Mouse (Mus musculus) adrenal gland, postnatal 36 days (tissue): Measurements from ENCODE around the gene Cilp2. TPM values are rescaled to one million over a fixed set of nuclear protein-coding genes. Genes with fewer than 3 reads are reported as not detected.

Experiments
- DNase-seq, 2 experiments: peaks; one replicate each; pipeline ENCODE4 v3.0.0; 2021; ENCODE audit warnings: mixed read lengths in 1 of 2
- total RNA-seq, 2 experiments: library from RNA; stranded (reverse); gene quantifications; 2 replicates each; pipeline ENCODE4 v1.2.3; 2021

The Cilp2 gene
- total RNA-seq, 2 experiments from 2014 or later = 0.10 TPM; not detected in 1

DNA sequence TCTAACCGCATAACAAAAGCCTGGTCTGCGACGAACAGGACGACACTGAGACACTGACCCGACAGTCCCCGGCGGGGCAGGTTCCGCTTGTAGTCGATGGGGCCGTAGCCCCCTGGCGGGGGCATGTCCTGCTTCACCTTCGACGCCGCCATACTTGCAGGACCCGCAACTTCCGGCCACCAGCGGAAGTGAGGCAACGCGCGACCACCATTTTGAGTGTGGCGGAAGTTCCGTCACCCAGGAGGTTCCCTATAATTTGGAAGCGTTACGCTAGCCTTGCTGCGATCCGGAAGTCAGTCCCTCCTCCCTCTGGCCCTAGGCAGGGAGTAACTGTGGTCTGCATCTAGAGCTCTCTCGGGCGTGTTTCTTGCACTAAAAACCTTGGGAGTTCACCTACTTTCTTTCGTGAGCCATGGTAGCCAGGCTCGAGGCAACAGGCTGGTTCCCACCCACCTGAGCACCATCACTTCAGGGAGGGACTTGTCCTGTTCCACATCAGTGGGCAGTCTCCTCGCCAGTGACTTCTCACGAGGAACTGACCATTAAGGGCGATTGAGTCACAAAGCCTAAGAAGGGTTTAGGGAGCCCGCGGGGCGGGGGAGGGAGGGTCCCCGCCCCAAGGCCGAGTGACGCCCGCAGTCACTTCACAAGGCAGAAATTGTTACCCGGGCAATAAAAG is 14.1 kb upstream of the Cilp2 start:
- peak; percentile 95 to 97 for DNase-seq

DNA sequence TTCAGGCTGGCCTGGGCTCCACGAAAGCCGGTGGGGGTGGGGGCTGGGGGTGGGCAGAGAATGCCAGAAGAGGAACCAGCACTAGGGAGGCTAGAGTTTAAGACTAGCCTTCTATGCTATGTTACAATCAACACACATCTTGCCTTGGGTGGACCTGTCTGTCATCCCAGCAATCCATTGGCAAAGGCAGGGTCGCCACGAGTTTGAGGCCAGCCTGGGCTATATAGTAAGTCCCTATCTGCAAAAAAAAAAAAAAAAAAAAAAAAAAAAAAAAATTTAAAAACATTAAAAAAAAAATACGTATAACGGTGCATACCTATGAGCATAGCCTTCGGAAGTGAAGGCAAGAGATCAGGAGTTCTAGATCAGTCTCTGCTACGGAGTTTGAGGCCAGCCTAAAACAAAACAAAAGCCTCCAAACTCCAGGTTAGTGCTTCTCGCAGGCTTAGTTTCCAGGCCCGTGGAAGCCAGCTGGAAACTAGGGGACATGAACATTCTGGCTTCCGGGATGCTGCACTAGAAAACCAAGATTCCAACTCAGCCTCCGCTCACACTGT is 13.5 kb upstream of the Cilp2 start:
- DNase-seq = no peak

DNA sequence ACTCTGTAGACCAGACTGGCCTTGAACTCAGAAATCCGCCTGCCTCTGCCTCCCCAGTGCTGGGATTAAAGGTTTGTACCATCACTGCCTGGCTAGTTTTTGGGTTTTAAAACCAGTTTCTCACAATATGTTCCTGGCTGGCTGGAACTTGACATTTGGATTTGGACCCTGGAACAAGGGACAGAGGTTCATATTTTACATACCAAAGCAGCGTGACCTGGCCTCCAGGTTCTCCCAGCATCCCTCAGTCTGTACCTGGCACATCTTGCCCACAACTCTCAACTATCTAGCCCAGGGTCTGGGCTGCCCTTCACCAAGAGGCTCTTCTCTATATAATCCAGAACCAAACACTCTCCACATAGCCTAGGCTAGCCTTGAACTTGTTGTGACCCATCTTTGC is 12.4 kb upstream of the Cilp2 start:
- no peak for DNase-seq

DNA sequence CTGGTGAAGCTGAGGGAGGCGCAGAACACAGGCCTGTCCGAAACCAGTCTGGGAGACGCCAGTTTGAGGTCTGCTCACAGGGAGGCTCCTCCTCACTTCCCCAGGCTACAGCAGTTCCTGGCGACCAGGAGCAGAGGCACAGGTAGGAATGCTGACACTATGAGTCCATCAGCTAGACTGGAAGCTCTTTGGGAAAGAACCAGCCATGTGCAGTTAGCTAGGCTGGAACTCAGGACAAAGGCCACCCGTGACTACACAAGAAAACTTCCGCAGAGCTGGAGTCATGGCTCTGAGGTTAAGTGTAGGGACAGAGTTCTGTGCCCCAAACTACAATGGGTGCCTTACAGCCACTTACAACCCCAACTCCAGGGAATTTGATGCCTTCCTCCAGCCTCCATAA is 10.4 kb upstream of the Cilp2 start:
- DNase-seq = no peak

DNA sequence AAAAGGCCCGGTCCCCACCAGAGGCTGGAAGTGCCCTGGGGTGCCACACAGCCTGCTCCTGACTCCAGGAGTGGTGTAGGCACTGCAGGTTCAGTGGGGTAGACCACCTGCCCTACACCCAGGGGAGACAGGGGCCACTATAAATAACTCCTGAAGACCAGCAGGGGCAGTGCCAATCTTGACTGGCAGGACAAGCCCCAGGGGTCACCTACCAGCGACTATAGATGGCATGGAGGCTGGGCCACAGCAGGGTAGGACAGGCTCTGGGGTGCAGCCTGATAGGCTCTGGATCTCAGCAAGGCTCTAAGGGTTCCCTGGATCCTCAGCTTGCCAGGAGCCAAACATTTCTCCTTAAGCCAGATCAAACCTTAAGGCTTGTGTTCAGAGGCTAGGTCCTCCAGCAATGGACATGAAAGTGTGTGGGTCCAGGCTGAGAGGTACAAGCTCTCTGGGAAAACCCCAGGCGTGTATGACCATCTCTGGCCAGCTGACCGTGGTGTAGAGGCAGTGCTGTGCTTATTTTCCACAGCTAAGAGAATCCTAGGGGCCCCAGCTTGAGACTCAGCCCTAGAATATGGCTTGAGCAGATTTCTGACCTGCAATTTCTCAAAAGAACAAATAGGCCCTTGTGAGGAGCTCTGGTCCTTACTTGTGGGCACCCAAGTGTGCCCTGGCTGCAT is 8.4 kb upstream of the Cilp2 start:
- DNase-seq = no peak

DNA sequence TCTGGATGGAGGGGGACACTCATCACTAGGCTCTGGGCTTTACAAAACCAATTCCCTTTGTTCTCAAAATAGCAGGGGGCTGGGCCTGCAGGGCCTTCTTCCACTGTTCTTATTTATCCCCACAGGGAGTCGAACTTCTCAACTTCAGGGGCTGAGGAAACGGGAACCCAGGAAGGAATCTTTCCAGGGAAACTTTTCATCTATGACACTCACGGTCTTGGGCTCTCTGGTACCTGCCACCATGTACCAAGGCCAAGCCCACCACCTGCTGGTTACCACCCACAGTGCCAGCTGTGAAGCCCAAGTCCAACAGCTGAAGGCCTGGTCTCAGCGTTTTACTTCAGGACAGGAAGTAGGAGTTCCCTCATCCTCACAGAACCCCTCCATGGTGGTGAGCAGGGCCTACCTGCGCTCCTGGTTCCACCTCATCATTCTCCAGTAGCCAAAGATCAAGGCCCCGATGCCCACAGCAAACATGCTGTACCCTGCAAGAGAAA is 7.4 kb upstream of the Cilp2 start:
- DNase-seq = no peak

DNA sequence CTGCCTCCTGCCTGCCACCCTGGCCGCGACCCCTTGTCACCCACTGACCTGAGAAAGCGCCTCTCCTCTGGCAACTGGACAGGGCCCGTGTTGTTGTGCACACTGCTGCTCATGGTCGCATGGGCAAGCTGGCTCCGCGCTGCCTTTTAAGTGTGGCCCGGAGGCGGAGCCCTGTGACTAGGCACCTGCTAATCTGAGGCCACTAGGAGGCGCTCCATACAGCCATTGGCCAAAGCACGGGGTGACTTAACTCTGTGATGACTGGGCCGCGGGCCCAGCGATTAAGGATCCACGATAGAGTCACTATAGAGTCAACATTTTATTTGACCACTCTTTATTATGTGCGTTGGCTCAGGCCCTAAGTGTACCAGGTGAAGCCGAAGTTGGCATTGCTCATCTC is 6.4 kb upstream of the Cilp2 start:
- peak; percentile 48 to 60 for DNase-seq

DNA sequence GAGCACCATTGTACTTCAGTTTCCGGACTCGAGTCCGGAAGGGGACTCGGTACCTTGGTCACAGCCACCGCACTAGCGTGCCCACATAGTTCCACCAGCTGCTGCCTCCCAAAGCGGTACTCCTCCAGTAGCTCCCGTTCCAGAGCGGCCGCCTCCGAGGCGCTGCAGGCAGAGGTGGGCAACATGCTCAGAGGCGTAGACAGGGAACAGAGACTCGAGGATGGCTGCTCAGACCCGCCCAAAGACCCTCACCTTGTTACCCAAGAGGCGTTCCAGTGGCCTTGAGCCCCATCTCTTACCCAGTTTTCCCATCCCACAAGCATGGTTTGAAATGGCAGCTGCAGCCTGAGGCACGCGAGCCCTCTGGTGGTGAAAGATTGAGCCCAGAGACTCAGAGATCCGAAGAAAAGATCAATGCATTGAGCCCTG is 3.3 kb upstream of the Cilp2 start:
- peak; percentile 39 to 60 for DNase-seq

DNA sequence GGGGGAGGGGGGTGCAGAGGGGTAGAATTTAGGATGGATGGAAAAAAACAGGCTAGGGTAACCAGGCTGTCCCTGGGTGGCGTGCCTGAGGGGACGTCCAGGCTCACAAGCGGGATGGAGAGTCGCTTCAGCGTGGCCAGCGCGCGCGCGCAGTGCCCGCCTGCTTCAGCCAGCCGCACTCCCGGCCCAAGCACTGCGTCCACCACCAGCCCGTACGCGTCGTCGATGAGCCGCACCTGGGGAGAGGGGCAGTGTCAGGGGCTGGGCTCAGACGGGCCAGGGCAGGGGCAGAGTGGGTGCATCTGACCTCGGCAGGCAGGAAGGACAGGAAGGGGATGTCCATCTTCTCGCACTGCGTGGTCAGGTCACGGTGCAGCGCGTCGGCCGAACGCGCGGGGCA is 1.4 kb upstream of the Cilp2 start:
- peak in 1 of 2 experiments; percentile 44 for DNase-seq

DNA sequence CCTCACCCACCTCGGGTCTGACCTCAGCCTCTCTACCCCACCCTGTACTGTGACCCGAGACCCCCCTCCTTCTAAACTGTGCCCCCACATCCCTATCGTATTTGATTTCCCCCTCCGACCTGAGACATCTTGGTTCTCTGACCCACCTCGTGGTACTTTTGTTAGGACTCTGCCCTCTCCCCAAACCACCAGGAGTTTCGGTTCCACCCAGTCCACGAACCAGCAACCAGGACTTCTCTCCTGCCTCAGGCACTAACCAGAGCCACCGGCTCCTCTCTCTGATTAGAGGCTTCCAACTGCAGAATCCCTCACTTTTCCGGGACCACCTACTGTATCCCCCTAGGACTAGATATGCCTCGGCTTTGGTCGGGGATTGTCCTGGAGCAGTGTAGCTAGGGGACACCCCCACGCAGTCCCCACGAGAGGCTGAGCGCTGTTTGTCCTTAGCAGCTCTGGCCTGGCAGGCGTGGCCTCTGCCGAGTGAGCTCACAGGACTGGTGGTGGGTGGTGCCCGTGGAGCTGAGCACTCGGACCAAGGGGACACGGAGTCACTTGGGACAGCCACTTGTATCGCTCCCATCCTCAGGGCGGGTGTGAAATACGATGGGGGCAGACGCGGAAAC is 868 bp upstream of the Cilp2 start:
- peak; percentile 55 to 58 for DNase-seq

DNA sequence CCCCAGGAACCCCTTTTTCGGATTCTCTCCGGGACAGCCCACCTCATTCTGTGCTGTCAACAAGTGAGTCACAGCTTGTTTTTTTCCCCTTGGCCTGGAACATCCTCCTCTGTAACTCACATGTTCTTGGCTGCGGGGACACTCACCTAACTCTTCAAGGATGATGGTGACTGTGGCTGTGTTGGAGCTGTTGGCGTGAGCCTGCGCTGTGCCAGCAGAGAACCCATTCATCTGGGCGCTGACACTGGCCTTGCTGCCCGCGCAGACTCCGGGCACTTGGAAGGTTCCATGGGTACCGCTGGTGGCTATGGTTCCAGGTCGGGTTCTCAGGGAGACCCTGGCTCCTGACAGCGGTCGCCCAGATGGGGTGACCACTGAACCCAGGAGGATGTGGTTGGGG is 3.3 kb downstream of the Cilp2 start:
- peak; percentile 59 to 67 for DNase-seq

DNA sequence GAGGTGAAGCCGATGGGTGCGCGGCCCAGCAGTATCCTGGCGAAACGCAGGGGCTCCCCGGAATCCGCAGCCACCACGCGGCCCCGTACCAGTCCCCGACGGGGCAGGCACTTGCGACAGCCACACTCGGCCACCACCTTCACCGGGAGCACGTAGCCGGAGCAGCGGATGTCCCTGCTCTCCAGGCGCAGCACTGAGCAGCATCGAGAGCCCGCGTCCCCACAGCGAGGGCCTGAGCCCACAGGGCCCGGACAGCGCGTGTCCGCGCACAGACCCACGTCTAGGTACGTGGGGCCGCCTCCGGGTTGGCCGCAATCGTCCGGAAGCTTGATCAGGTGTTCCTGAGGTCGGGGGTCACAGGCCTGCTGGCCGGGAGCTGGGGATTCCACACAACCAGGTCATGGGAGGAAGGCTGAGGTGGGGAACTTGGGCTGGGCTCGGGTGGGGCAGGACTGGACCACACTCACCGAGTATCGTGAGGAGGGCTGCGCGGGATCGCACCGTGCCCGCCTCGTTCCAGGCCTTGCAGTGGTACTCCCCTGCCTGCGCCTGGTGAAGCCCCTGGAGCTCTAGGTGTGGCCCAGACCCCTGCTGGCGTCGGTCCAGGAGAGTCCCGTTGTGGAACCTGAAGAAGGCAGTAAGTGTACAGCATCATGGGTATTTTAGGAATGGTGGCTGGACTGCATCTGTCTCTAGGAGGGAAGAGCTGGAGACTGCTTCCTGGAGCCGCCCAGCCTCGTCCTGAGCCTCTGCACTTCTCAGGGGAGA is 4.5 kb downstream of the Cilp2 start:
- DNase-seq = no peak

DNA sequence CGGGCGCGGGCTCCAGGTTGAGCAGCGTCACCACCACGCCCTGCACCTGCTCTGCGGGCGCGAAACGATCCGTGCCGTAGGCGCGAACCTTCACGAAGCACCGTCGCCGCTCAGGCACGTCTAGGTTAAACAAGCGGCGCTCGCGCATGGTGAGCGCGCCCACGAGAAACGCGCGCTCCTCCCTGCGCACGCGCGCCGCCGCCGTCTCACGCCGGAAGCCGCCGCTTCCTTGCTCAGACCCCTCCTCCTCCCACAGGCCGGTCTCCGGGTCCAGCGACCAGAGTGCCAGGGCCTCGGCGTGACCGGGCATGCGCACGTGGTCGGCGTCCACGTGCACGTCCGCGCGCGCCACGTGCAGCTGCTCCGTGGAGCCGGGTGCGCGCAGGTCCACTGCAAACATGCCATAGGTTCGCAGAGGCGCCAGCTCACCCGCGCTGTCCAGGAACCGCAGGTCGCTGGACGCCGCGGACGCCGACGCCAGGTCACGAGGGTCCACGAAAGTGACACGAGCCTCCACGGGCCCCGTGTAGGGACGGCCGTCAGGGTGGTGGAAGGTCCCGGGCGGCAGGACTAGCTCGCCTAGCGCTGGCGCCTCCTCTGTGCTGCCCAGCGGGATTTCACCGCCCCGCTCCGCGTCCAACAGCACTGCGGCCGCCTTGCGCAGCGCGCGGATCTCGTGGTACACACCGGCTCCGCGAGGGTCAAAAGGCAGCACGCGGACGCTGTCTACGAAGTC is 5.3 kb downstream of the Cilp2 start:
- peak; percentile 43 to 59 for DNase-seq

DNA sequence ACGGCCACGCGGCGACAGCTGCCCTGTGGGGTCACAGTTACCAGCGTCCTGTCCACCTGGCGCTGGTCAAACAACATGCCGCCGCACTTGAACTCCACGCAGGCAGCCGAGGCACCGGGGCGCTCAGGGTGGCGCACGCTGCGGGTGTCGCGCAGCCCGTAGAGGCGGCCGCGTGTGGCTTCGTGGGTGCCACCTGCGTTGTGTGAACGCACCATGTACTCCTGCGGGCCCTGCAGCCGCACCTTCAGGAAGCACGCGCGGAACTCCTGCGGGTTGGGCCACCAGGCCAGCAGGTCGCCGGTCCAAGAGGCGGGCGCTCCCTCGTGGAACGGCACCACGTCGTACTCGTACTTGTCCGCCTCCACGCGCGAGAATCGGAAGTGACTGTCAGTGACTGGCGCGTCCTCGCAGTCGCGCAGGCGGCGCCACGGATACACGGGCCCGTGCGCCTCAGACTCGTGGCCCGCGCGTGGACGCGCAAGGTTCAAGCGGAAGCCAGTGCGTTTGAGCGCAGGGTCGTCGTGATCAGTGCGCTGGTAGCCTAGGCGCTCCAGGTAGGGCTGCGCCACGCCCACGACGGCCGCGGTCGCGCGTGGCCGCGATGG is 6.1 kb downstream of the Cilp2 start:
- no peak for DNase-seq

DNA sequence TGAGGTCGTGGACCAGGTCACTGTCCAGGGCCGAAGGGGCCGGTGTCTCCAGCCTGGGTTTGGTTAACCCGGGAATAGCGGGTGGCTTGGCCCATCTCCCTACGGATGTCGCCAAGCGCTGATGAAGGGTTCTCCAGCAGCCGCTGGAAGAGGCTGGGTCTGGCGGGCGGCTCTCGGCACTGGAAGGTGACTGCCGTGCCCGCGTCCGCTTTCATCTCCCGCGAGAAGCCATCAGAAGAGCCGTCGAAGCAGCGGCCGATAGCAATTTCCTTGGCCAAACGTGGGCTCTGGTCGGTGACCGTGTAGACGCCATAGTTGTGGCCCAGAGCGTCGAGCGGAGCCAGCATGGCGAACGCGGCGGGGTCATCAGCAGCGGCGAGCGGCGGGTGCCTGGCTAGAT is 6.6 kb downstream of the Cilp2 start:
- no peak for DNase-seq

DNA sequence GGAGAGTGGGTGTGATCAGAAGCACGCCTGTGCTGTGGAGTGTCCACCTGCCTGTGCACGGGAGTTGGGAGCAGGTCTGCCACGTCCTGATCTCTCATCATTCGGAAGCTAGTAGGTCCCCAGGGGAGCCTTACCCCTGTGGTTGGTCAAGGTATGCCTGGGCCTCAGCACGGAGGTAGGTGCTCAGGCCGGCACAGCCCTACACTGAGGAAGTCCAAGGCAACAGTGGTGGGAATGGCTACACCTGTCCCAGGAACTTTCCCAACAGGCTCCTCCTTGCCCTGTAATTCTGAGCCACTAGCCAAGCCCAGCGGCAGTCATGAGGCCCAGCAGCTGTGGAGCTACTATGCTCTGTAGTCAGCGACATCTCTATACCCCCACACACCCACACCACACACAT is 7.8 kb downstream of the Cilp2 start:
- no peak for DNase-seq

DNA sequence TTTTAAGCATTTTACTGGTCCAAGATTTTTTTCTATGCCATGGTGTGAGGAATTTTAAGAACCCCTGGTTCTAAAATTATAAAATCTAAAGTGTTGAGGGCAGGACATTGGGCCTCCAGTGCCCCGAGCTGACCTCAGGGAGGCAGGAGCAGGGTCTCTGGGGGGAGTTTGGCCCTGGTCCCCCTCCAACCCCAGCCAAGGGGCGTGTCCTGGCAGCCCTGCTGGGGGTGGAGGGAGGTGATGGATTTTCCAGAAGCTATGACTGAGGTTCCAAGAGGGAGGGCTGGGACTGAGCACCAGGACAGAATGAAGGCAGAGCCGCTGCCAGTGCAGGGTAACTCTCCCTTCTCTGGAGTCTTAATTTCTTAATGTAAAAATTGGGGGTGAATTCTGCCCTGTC is 9.5 kb downstream of the Cilp2 start:
- DNase-seq = no peak

DNA sequence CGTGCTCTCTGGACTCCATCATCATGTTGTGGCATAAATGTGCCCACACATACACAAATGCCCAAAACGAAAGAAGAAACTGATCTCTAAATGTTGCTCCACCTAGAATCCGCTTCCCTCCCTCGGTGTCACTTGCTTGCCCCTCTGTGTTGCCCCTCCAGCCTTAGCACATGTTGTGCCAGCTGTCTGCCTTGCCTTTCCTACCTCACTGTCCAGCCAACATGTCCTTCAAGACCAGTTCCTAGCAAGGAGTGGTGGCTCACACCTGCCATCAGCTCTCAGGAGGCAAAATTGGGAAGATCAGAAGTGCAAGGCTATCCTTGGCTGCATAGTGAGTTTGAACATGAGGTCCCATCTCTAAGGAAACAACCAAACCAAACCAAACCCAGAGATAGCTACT is 10.1 kb downstream of the Cilp2 start:
- no peak for DNase-seq

DNA sequence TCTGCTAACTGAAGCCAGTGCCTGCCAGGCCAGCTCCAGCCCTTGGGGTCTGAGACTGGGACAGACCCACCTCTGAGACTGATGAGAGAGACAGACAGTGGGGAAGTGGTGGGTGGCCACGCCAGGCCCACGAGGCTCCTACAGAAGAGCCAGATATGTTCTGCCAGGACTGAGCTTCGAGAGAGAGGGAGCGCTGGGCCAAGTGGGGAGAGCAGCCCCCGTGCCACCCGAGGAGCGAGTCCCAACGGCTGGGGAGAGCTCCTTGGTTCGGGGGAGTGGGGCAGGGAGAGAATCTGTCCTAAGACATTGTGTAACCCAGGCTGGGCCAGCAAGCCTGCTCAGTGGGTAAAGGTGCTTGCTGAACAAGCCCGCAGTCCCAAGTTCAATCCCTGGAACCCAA is 10.5 kb downstream of the Cilp2 start:
- no peak for DNase-seq

DNA sequence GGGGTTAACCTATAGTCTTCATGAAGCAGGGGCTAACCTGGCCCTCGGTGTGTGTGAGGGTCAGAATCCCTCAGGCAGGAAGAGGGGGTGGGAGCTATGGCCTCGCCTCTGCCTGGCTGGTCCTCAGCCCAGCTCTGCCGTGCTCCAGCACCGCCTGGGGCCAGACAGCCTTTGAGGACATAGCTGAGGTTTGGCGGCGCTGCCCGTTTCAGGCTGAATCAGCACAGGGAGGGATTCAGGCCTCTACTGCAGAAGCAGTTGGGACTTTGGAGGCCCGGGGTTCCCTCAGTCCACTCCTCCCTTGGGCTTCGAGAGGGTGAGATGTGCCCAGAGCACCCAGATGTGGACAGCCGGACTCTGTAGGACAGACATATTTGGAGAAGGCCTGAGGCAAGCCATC is 11.4 kb downstream of the Cilp2 start:
- no peak for DNase-seq

DNA sequence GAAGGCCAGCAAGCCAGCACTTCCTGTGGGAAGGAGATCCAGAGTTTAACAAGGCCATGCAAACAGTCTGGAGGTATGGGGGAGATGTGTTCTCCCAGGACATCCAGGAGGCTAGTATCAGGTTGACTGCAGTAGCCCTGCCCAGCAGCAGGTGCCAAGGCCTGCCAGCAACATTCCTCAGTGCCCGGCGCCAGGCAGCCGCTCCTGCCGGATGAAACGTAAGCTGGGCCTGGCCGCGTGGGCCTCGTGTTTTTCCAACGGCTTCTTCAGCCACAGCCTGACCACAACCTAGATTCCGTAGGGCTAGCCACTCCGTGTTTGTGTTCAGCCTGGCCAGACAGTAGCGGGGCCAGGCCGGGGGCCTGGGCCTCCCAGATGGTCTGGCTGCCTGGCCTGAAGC is 12.8 kb downstream of the Cilp2 start:
- DNase-seq = no peak
